Mouse (Mus musculus) embryonic facial prominence, embryonic 14.5 days (tissue): ENCODE data around the gene Hgd. TPM values are rescaled to one million over a fixed set of nuclear protein-coding genes. Genes with fewer than 3 reads are reported as not detected.

Source experiments
- ATAC-seq: fragments of 200-750 bp; cut with Nextera tagmentation; 2 replicates; pipeline ENCODE4 v1.8.0; 2017; ENCODE audit warnings: low read depth, moderate number of reproducible peaks, moderate TSS enrichment
- DNase-seq: peaks from one replicate; pipeline ENCODE4 v3.0.0-alpha.2; 2015; ENCODE audit warnings: low spot score
- H3K27ac ChIP-seq: fragments of 300-500 bp; sonication (generic); replicated peaks from 2 replicates; pipeline ENCODE4 v1.5.1; 2014; ENCODE audit warnings: low read depth, mild to moderate bottlenecking, low read length, moderate library complexity
- H3K27me3 ChIP-seq: fragments of 300-500 bp; sonication (generic); replicated peaks from 2 replicates; pipeline ENCODE4 v1.6.1; 2014; ENCODE audit warnings: low read length; ENCODE audit not compliant: control insufficient read depth, insufficient read depth
- H3K36me3 ChIP-seq: fragments of 300-500 bp; sonication (generic); 2 replicates; pipeline ENCODE4 v1.6.1; 2014; ENCODE audit warnings: low read length, mixed read lengths; ENCODE audit not compliant: control insufficient read depth, insufficient read depth
- H3K4me1 ChIP-seq: fragments of 300-500 bp; sonication (generic); 2 replicates; pipeline ENCODE4 v1.6.1; 2014; ENCODE audit warnings: antibody characterized with exemption, low read length; ENCODE audit not compliant: control insufficient read depth, insufficient read depth
- H3K4me2 ChIP-seq: fragments of 300-500 bp; sonication (generic); 2 replicates; pipeline ENCODE4 v1.6.1; 2014; ENCODE audit warnings: low read depth, mild to moderate bottlenecking, low read length, moderate library complexity, mixed read lengths
- H3K4me3 ChIP-seq: fragments of 300-500 bp; sonication (generic); 2 replicates; pipeline ENCODE4 v1.5.1; 2014; ENCODE audit warnings: low read depth, mild to moderate bottlenecking, low read length
- H3K9ac ChIP-seq: fragments of 300-500 bp; sonication (generic); 2 replicates; pipeline ENCODE4 v1.6.1; 2014; ENCODE audit warnings: low read depth, mild to moderate bottlenecking, low read length, moderate library complexity, mixed read lengths
- H3K9me3 ChIP-seq: fragments of 300-500 bp; sonication (generic); 2 replicates; pipeline ENCODE4 v1.6.1; 2016; ENCODE audit warnings: low read length; ENCODE audit not compliant: control insufficient read depth
- WGBS: fragments of 180-500 bp; shearing (Covaris S2); extraction: QIAGEN DNeasy Blood & Tissue Kit; methylation state at CpG from one replicate; pipeline ENCODE4 v1.1.7; 2014; 5-methylcytosine and 5-hydroxymethylcytosine counted together
- polyA plus RNA-seq: library from polyadenylated mRNA; unstranded; fragments of >200 nt; fragmentation: Nextera tagmentation; extraction: Ambion mirVana; gene quantifications from 2 replicates; pipeline ENCODE4 v1.2.1, GENCODE M21; 2014

Gene Hgd
- polyA plus RNA-seq, 1 experiment from 2014 or later = not detected

GRCm38 (mm10) chr16:37675326-37675725, 95.4 kb downstream of the Hgd start:
- Histone ChIP-seq H3K27me3 (no peaks in the 10 kb centered on the region), H3K27ac (no peak overlapping the region), H3K4me2 (no peak overlapping the region), H3K36me3 (no peaks in the 10 kb centered on the region), H3K9ac (no peak overlapping the region), H3K4me3 (no peak overlapping the region), H3K9me3 (no peaks in the 10 kb centered on the region), H3K4me1 (0 out of 2 replicates have a peak, but pooled peaks cover 3% of the 10 kb centered on the region)
- no peak for ATAC-seq
- DNase-seq = no peak
- 82% methylated on average over 5 of the region's 5 CpGs for WGBS

- no peak for ATAC-seq
- no peaks in the 10 kb centered on the region for H3K27me3 ChIP-seq
- H3K4me1 ChIP-seq = 0 out of 2 replicates have a peak, but pooled peaks cover 3% of the 10 kb centered on the region
- DNase-seq = no peak
- H3K36me3 ChIP-seq = no peaks in the 10 kb centered on the region
- no peak overlapping the region for H3K4me3 ChIP-seq
- H3K27ac ChIP-seq = no peak overlapping the region
- peak overlapping the region; percentile 32; the same call in 1 of the 2 replicates for H3K4me2 ChIP-seq
- H3K9ac ChIP-seq = 0 out of 2 replicates have a peak overlapping the region, but pooled peaks have one; percentile 19
- no peaks in the 10 kb centered on the region for H3K9me3 ChIP-seq
- 45% methylated on average over 17 of the region's 17 CpGs for WGBS
These were observed 96.2 kb downstream of the Hgd start for GRCm38 (mm10) chr16:37676024-37676676.

DNA sequence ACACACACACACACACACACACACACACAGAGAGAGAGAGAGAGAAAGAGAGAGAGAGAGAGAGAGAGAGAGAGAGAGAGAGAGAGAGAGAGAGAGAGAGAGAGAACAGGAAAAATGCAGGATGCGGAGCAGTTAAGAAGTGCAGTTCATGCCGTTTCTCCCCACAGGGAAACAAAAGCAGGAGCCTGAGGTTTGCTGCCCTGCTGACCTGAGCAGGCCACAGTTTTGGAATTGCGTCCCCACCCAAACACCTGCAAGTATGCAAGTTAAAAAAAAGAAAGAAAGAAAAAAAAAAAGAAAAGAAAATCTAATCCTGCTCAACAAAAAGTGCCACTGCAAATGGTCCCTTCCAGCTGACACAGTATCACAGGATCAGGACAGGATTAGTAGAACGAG, 96.7 kb downstream of the Hgd start:
- Histone ChIP-seq H3K27ac (no peak overlapping the region), H3K9ac (no peak overlapping the region), H3K4me2 (peak overlapping the region; percentile 32; the same call in 1 of the 2 replicates), H3K9me3 (no peaks in the 10 kb centered on the region), H3K36me3 (no peaks in the 10 kb centered on the region), H3K4me1 (0 out of 2 replicates have a peak, but pooled peaks cover 3% of the 10 kb centered on the region), H3K27me3 (no peaks in the 10 kb centered on the region), H3K4me3 (no peak overlapping the region)
- WGBS = 41% methylated on average over 4 of the region's 4 CpGs
- DNase-seq (no peak), ATAC-seq (no peak)

DNA sequence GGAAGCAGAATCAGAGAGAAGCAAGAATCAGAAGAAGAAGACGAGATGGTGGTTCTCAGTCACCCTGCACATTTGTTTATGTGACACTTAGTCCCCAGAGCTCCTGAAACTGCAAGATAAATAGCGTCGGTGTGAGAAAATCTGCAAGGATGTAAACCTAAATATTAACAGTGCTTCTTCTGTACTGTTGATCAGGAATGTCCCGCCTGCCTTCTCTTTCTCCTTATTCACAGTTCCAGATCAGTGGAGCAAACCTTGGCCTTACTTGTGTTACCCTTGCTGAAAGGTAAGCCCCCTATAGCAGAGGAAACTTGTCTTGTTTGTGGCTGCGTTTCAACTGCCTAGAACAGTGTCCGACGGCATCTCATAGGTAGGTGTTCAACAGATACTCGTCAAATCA, 97.6 kb downstream of the Hgd start:
- Histone ChIP-seq H3K4me1 (0 out of 2 replicates have a peak, but pooled peaks cover 3% of the 10 kb centered on the region), H3K27me3 (no peaks in the 10 kb centered on the region), H3K4me2 (no peak overlapping the region), H3K9ac (no peak overlapping the region), H3K36me3 (no peaks in the 10 kb centered on the region), H3K27ac (no peak overlapping the region), H3K9me3 (no peaks in the 10 kb centered on the region), H3K4me3 (no peak overlapping the region)
- DNase-seq (no peak), ATAC-seq (no peak)
- 85% methylated on average over 8 of the region's 8 CpGs for WGBS

DNA sequence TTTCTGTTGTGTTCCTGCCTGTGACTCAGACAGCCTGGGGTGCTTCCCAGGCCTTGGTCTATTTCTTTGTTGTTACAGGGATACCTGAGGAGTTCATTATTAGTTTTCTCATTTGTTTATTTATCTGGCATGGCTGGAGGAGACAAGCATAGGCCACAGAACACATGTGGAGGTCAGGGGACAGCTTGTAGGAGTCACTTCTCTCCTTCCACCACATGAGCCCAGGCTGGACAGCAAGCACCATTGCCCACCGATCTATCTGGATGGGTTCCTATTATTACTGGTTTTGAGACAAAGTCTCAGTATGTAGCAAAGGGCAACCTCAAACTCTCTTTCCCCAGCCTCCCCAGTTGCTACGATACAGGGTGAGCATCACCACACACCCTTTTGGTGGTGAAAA, 100.3 kb downstream of the Hgd start:
- ATAC-seq (no peak), DNase-seq (no peak)
- WGBS = 80% methylated on average over 2 of the region's 2 CpGs
- Histone ChIP-seq H3K4me2 (no peak overlapping the region), H3K36me3 (no peaks in the 10 kb centered on the region), H3K27me3 (no peaks in the 10 kb centered on the region), H3K27ac (no peak overlapping the region), H3K9ac (no peak overlapping the region), H3K4me1 (peaks cover 16% of the 10 kb centered on the region), H3K4me3 (no peak overlapping the region), H3K9me3 (no peaks in the 10 kb centered on the region)

- Histone ChIP-seq H3K9me3 (no peaks in the 10 kb centered on the region), H3K27ac (no peak overlapping the region), H3K27me3 (no peaks in the 10 kb centered on the region), H3K4me3 (no peak overlapping the region), H3K9ac (no peak overlapping the region), H3K4me2 (no peak overlapping the region), H3K36me3 (no peaks in the 10 kb centered on the region), H3K4me1 (peaks cover 21% of the 10 kb centered on the region)
- no peak for DNase-seq
- WGBS = 60% methylated on average over 8 of the region's 8 CpGs
- ATAC-seq = no peak
These were observed 100.9 kb downstream of the Hgd start for GRCm38 (mm10) chr16:37680831-37681230.

Other genes starting within 250 kb of the Hgd start
- gene Stxbp5l, start 195.2 kb upstream of the Hgd start, polyA plus RNA-seq = 0.35 and 0.94 TPM in 2 replicates
- gene Gtf2e1, start 40.4 kb upstream of the Hgd start, polyA plus RNA-seq = 29.0 and 32.5 TPM in 2 replicates
- 21.0 and 26.6 TPM in 2 replicates for gene Rabl3, start 40.3 kb upstream of the Hgd start, polyA plus RNA-seq
- 53.0 and 74.3 TPM in 2 replicates for gene Ndufb4, start 74.3 kb downstream of the Hgd start, polyA plus RNA-seq
- 833 and 870 TPM in 2 replicates for gene Fstl1, start 196.7 kb downstream of the Hgd start, polyA plus RNA-seq